Mouse (Mus musculus) c-Kit-positive CD71-negative TER-119-negative erythroid progenitor cells, embryonic 14.5 days (primary cell): ENCODE measurements around the gene Git1.

Experiments used
- DNase-seq: peaks from one replicate; pipeline ENCODE4 v3.0.0-alpha.2; 2013; ENCODE audit warnings: low read depth

Git1 gene

GRCm38 (mm10) chr11:77493512-77494343 is at the start of gene Git1:
Gene Git1 (plus strand): TSS chr11:77493562.
- DNase-seq: no peak

- no peak for DNase-seq
Observed at GRCm38 (mm10) chr11:77444939-77445338, 48.4 kb upstream of the Git1 start.

GRCm38 (mm10) chr11:77446628-77447041 is 46.7 kb upstream of the Git1 start:
- peak; percentile 64 for DNase-seq

- DNase-seq: no peak
Observed at GRCm38 (mm10) chr11:77449224-77449623, 44.1 kb upstream of the Git1 start.

- no peak for DNase-seq
Observed at GRCm38 (mm10) chr11:77451670-77452069, 41.7 kb upstream of the Git1 start.

- DNase-seq: no peak
Observed at GRCm38 (mm10) chr11:77453388-77453787, 40.0 kb upstream of the Git1 start.

GRCm38 (mm10) chr11:77455770-77456510 is 37.4 kb upstream of the Git1 start:
- DNase-seq: no peak

- DNase-seq: no peak
Observed at GRCm38 (mm10) chr11:77456866-77457265, 36.5 kb upstream of the Git1 start.

- no peak for DNase-seq
Observed at GRCm38 (mm10) chr11:77461856-77462255, 31.5 kb upstream of the Git1 start.

- DNase-seq: no peak
Observed at GRCm38 (mm10) chr11:77462283-77463100, 30.9 kb upstream of the Git1 start, which contains the start of gene Coro6. Gene Coro6 (plus strand): TSS chr11:77462411.

GRCm38 (mm10) chr11:77463101-77463445 is 30.3 kb upstream of the Git1 start:
- no peak for DNase-seq

- no peak for DNase-seq
Observed at GRCm38 (mm10) chr11:77463786-77464185, 29.6 kb upstream of the Git1 start.

GRCm38 (mm10) chr11:77464684-77465083 is 28.7 kb upstream of the Git1 start:
- DNase-seq: no peak

GRCm38 (mm10) chr11:77465111-77465510 is 28.3 kb upstream of the Git1 start:
- no peak for DNase-seq

- no peak for DNase-seq
Observed at GRCm38 (mm10) chr11:77466544-77466943, 26.8 kb upstream of the Git1 start.

- peak; percentile 59 for DNase-seq
Observed at GRCm38 (mm10) chr11:77467157-77467556, 26.2 kb upstream of the Git1 start.

- peak; percentile 72 for DNase-seq
Observed at GRCm38 (mm10) chr11:77467784-77468183, 25.6 kb upstream of the Git1 start.

GRCm38 (mm10) chr11:77468397-77468796 is 25.0 kb upstream of the Git1 start:
- DNase-seq: no peak

GRCm38 (mm10) chr11:77471407-77471806 is 22.0 kb upstream of the Git1 start:
- no peak for DNase-seq

GRCm38 (mm10) chr11:77472775-77473174 is 20.6 kb upstream of the Git1 start:
- DNase-seq: no peak

- DNase-seq: no peak
Observed at GRCm38 (mm10) chr11:77476216-77476615, 17.1 kb upstream of the Git1 start.

- no peak for DNase-seq
Observed at GRCm38 (mm10) chr11:77476895-77477294, 16.5 kb upstream of the Git1 start.
